Mouse (Mus musculus) frontal cortex, adult 2 months (tissue): ENCODE results near the gene 9230110F15Rik. TPM values are rescaled to one million over a fixed set of nuclear protein-coding genes. Genes with fewer than 3 reads are reported as not detected.
"Not testable (repeated sequence)": the region's sequence is repeated elsewhere in the genome, so short reads cannot be mapped to it uniquely, and the experiment has no call there.

ENCODE experiments used
- DNase-seq, 2 experiments: peaks; one replicate each; pipeline ENCODE4 v3.0.0; 2022; ENCODE audit warnings: low spot score in 1 of 2; ENCODE audit errors: extremely low spot score in 1 of 2
- polyA plus RNA-seq: library from polyadenylated mRNA; depleted of rRNA; stranded (reverse); fragments of >200 nt; gene quantifications from 2 replicates; pipeline ENCODE4 v1.2.3, GENCODE M21; 2012; rRNA removed

The 9230110F15Rik gene
- polyA plus RNA-seq, result not detected in 2 replicates

- no peak for DNase-seq
Measured at GRCm38 (mm10) chr9:35844050-35844449, at the start of gene 9230110F15Rik. TSS of gene 9230110F15Rik (minus strand) at chr9:35844150.

GRCm38 (mm10) chr9:35893112-35893511 lies 49.2 kb upstream of the 9230110F15Rik start:
- DNase-seq, result peak; percentile 38 to 41

- DNase-seq, result not testable (repeated sequence)
Measured at GRCm38 (mm10) chr9:35817881-35818280, 26.1 kb downstream of the 9230110F15Rik start.

GRCm38 (mm10) chr9:35798146-35798545 lies 45.8 kb downstream of the 9230110F15Rik start:
- DNase-seq, result no peak

GRCm38 (mm10) chr9:35790001-35790400 lies 53.9 kb downstream of the 9230110F15Rik start, which contains the start of the genes Gm27235 and D730048I06Rik:
TSS of gene Gm27235 (minus strand) at chr9:35790101.
TSS of gene D730048I06Rik (minus strand) at chr9:35790112.
- no peak for DNase-seq

Other genes with a start within 250 kb of the 9230110F15Rik start
- not detected in 2 replicates for gene Pate4, start 232.2 kb downstream of the 9230110F15Rik start, polyA plus RNA-seq
- not detected in 2 replicates for gene Pate3, start 195.9 kb downstream of the 9230110F15Rik start, polyA plus RNA-seq
- gene Pate1, start 156.8 kb downstream of the 9230110F15Rik start, polyA plus RNA-seq, result not detected in 2 replicates
- not detected in 2 replicates for gene Gm17677, start 103.1 kb downstream of the 9230110F15Rik start, polyA plus RNA-seq
- not detected in 2 replicates for gene Gm17727, start 66.0 kb downstream of the 9230110F15Rik start, polyA plus RNA-seq
- not detected in 2 replicates for gene Gm27235, start 54.0 kb downstream of the 9230110F15Rik start, polyA plus RNA-seq
- not detected in 2 replicates for gene D730048I06Rik, start 54.0 kb downstream of the 9230110F15Rik start, polyA plus RNA-seq
- gene 9230113P08Rik, start 64.3 kb upstream of the 9230110F15Rik start, polyA plus RNA-seq, result not detected in 2 replicates